Mouse (Mus musculus): ENCODE measurements at regions not wholly inside any gene's neighbourhood (a gene's known extent, or its start where the extent isn't known, plus 50 kb on each side); places are given as distances from the start of the nearest gene placed in this dataset. TPM values are rescaled to one million over a fixed set of nuclear protein-coding genes. Genes with fewer than 3 reads are reported as not detected.

- DNase-seq (ENCODE audit: low spot score), result peak; percentile 67
Observed at GRCm38 (mm10) chr10:97375824-97376223, 103.6 kb upstream of the Dcn start.

- no peak for DNase-seq (ENCODE audit: low spot score)
Observed at GRCm38 (mm10) chr10:97376376-97376775, 103.0 kb upstream of the Dcn start.

DNA sequence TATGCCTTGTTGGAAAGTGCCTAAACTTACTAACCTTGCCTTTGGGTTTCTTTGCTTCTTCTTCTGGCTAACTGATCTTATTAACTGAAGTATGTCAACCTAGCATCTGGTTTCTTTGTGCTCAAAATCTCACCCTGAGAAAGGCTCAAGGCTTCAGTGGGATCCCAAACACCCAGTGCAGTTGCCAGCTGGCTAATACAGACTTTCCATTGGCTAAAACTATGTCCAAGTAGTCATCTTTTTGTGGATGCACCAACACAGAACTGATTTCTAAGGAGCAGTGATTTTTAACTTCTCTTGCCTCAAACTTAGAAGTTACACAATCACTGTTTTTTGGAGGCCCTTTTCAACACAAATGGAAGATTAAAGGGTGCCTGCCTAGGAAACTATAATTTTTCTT is 97.8 kb upstream of the Dcn start:
- DNase-seq (ENCODE audit: low spot score), result peak; percentile 64

- DNase-seq (ENCODE audit: low spot score), result peak; percentile 15
Observed at GRCm38 (mm10) chr10:97383881-97384280, 95.5 kb upstream of the Dcn start.

DNA sequence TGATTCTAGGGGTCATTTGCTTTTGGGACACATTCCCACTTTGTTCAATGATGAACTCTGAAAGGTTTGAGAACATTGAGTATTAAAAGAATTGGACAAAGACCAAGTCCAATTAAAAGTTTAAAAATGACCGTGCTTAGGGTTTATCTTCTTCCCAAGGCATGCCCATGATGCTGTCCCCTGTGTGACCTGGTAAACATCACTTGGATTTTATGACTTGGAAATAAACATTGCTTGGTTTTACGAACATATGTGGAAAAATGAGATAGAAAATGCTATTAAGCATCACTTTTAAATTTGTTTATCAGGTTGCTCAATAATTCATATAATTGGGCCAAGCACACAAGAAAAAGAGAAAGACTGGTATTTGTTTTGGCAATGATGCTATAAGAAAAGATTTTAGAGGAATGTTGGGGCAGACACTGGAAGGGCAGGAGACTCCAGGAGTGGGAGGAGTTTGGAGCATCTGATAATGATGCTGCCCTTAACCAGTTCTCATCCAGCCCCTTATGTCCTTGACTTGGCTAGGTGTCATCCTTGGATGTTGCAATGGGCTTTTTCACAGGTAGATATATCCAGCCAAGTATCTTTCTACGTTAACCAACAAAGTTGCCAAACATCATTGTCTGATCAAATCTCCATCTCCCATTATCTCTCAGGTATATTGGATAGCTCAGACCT is 92.1 kb upstream of the Dcn start:
- DNase-seq (ENCODE audit: low spot score), result no peak

- DNase-seq (ENCODE audit: low spot score), result peak; percentile 63
Observed at GRCm38 (mm10) chr10:97389647-97390590, 89.5 kb upstream of the Dcn start.

- no peak for DNase-seq (ENCODE audit: low spot score)
Observed at GRCm38 (mm10) chr10:97397062-97397771, 82.2 kb upstream of the Dcn start.

DNA sequence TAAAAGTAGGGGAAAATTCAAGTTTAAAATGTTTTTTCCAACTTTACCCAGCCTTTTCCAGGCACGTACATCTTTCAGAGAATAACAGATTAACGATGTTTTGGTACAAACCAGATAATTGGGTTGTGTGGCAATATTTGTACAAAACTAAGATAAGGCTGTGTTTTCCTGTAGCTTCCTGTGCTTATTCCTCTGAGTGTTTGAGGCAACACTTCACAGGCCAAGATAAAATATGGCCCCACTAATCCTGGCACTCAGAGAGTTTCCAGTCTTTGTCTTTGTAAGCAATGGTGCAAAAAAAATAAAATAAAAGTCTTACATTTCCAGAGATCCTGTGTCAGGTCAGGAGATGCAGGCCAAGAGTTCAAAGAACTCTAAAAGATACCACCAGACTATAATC is 81.5 kb upstream of the Dcn start:
- DNase-seq (ENCODE audit: low spot score), result no peak

- no peak for DNase-seq (ENCODE audit: low spot score)
Observed at GRCm38 (mm10) chr10:97402524-97402923, 76.9 kb upstream of the Dcn start.

DNA sequence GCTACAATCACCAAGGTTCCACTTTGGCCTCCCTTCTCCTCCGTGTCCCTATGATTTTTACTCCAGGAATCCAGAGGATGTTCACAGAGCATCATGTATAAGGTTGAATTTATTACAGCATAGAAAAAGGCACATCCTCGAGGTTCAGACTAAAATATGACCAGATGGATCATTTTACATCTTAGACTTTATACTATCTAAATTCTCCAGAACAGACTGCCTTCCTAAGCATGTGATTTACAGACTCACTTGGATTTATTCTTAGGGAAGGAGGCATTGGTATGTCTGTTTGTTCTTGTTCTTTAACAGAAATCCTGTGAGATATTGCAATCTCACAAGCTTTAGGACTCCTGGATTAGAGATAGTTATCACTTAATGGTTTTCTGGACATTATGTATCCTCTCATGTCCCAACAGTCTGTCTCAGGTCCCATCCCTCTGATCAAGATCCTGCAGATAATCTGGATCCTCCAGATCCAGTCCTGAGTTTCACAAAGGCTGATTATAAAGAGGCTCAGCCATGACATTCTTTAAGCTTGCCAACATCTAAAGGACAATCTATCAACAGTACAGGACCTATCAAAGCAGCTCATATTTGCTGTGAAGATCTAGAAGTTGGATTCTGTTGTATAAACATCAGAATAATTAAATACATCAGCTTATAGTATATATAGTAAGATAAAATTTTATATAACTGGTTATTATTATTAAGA is 75.2 kb upstream of the Dcn start:
- DNase-seq (ENCODE audit: low spot score), result no peak

GRCm38 (mm10) chr10:97409181-97409581 is 70.2 kb upstream of the Dcn start:
- peak; percentile 46 for DNase-seq (ENCODE audit: low spot score)

DNA sequence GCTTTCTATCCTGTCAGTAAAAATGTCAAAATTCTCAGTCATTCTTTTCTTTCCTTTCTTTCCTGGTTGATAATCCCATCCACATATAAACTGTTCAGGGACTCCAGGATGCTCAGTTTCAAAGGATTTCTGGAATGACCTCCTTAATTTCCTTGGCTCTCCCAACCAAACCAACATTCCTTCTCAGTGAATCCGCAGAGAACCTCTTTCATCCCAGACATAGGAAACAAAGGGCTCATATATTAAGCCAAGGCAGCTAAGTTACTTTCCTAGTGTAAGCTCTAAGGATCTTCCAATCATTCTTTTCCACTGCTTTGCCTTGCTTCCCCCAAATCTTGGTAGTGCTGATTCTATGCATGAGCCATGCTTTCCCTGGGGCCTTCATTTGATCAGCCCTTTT is 69.5 kb upstream of the Dcn start:
- DNase-seq (ENCODE audit: low spot score), result no peak

DNA sequence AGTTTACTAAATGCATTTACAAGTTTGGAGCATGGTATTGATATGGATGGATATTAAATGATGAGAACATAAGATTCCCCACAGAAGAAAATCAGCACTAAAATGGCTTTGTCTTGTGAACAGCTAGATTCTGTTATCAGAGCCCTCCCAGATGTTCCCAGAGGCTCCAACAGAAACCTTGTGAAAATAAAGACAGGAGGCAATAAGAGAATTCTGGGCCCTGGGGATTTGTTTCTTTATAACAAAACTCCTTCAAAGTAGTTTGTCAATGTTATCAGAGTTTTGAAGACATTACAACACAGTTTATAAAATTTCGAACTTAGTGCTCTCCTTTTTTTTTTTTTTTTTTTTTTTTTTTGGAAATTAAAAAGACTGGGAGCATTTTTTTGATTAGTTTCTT is 56.8 kb upstream of the Dcn start:
- no peak for DNase-seq (ENCODE audit: low spot score)

DNA sequence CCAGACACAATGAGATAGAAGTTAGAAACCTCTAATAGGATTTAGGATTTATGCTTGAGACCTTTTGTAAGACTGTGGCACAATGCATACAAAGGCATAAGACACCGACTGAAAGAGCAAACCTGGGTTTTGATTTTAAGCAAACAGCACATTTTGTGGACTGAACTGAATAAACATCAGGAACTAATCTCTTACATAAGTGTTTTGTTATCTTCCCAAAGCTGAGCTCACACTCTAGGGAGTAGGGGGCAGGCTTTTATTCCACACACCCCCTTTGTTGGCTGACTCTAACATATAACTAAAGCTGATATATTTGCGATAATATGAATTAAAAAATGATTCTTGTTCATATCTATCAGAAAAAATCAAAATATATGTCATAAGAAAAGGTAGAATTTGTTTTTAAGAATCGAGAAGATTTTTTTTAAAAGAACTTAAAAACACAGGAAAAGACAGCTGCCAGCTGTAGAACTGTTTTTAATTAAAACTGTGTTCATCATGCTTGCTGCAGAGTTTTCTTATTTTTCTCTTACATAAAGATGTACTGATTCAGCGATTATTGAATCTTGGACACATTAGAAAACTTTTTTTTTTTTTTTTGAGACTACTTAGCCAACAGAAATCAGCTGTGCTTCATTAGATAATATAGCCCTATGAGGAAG is 56.2 kb upstream of the Dcn start:
- DNase-seq (ENCODE audit: low spot score), result peak; percentile 62

Small RNA genes lying in the stretch of these regions (microRNA-seq; reads per million reads assigned to microRNA genes)
- gene Gm24587 (not detected), gene Mir3966 (not detected)
